Mouse (Mus musculus) heart, embryonic 11.5 days (tissue): Measurements from ENCODE around the gene Lrrk1. TPM values are rescaled to one million over a fixed set of nuclear protein-coding genes. Genes with fewer than 3 reads are reported as not detected.
A peak's percentile ranks its signal among the peaks of the same experiment; 100 is the strongest.

Source experiments
- ATAC-seq: fragments of 200-750 bp; cut with Nextera tagmentation; replicated peaks from 2 replicates; pipeline ENCODE4 v1.8.0; 2017; ENCODE audit warnings: moderate library complexity; ENCODE audit not compliant: insufficient number of reproducible peaks, low FRiP score, low TSS enrichment
- H3K27ac ChIP-seq: fragments of 300-500 bp; sonication (generic); 2 replicates; pipeline ENCODE4 v1.5.1; 2014; ENCODE audit warnings: mild to moderate bottlenecking, low read depth, low read length
- H3K27me3 ChIP-seq: fragments of 300-500 bp; sonication (generic); 2 replicates; pipeline ENCODE4 v1.6.1; 2014; ENCODE audit warnings: mild to moderate bottlenecking, low read length, mixed read lengths; ENCODE audit not compliant: control insufficient read depth, insufficient read depth
- H3K36me3 ChIP-seq: fragments of 300-500 bp; sonication (generic); 2 replicates; pipeline ENCODE4 v1.6.1; 2014; ENCODE audit warnings: mild to moderate bottlenecking, low read length, moderate library complexity, mixed read lengths; ENCODE audit not compliant: control insufficient read depth, insufficient read depth
- H3K4me1 ChIP-seq: fragments of 300-500 bp; sonication (generic); 2 replicates; pipeline ENCODE4 v1.6.1; 2014; ENCODE audit warnings: low read length; ENCODE audit not compliant: control insufficient read depth, insufficient read depth
- H3K4me2 ChIP-seq: fragments of 300-500 bp; sonication (generic); 2 replicates; pipeline ENCODE4 v1.6.1; 2014; ENCODE audit warnings: mild to moderate bottlenecking, moderate library complexity
- H3K4me3 ChIP-seq: fragments of 300-500 bp; sonication (generic); 2 replicates; pipeline ENCODE4 v1.5.1; 2014; ENCODE audit warnings: low read depth, low read length
- H3K9ac ChIP-seq: fragments of 300-500 bp; sonication (generic); 2 replicates; pipeline ENCODE4 v1.6.1; 2014; ENCODE audit warnings: mild to moderate bottlenecking, low read depth, low read length, moderate library complexity
- H3K9me3 ChIP-seq: fragments of 300-500 bp; sonication (generic); replicated peaks from 2 replicates; pipeline ENCODE4 v1.6.1; 2016; ENCODE audit warnings: low read length; ENCODE audit not compliant: control insufficient read depth
- WGBS: fragments of 180-500 bp; shearing (Covaris S2); extraction: QIAGEN DNeasy Blood & Tissue Kit; methylation state at CpG from one replicate; pipeline ENCODE4 v1.1.7; 2014; ENCODE audit not compliant: insufficient replicate concordance; 5-methylcytosine and 5-hydroxymethylcytosine counted together
- polyA plus RNA-seq: library from polyadenylated mRNA; unstranded; fragments of >200 nt; fragmentation: Nextera tagmentation; extraction: Ambion mirVana; gene quantifications from 2 replicates; pipeline ENCODE4 v1.2.1, GENCODE M21; 2014

The Lrrk1 gene
- polyA plus RNA-seq, 1 experiment from 2014 or later, result 6.3 TPM

- Histone ChIP-seq H3K27ac (no peak overlapping the region), H3K4me1 (peaks cover 4% of the 10 kb centered on the region; the same call in 1 of the 2 replicates), H3K36me3 (peaks cover 12% of the 10 kb centered on the region), H3K27me3 (no peaks in the 10 kb centered on the region), H3K4me2 (no peak overlapping the region), H3K4me3 (no peak overlapping the region), H3K9ac (no peak overlapping the region), H3K9me3 (no peaks in the 10 kb centered on the region)
- ATAC-seq, result no peak
- 52% methylated on average over 19 of the region's 19 CpGs for WGBS
These were observed 95.4 kb downstream of the Lrrk1 start for GRCm38 (mm10) chr7:66292552-66293376.

DNA sequence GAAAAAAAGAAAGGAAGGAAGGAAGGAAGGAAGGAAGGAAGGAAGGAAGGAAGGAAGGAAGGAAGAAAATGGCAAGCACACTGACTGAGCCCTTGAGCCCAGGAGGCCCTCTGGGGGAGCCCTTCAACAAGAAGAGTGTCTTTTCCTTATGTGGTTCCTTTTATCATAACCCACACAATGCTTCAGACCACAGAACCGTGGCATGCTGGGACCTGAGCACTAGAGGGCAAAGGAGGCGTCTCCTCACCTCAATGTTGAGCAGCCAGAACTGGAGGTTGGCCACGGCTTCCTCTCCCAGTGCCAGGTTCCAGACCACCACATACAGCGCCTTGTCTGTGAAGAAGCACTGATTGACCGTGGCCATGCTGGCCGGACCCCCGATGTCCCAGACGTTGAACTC lies 96.1 kb downstream of the Lrrk1 start:
- no peak overlapping the region for H3K27ac ChIP-seq
- H3K4me3 ChIP-seq, result no peak overlapping the region
- no peaks in the 10 kb centered on the region for H3K27me3 ChIP-seq
- no peak for ATAC-seq
- H3K4me2 ChIP-seq, result no peak overlapping the region
- peaks cover 4% of the 10 kb centered on the region; the same call in 1 of the 2 replicates for H3K4me1 ChIP-seq
- H3K9me3 ChIP-seq, result no peaks in the 10 kb centered on the region
- no peak overlapping the region for H3K9ac ChIP-seq
- peaks cover 12% of the 10 kb centered on the region for H3K36me3 ChIP-seq
- WGBS, result 85% methylated on average over 8 of the region's 8 CpGs

- H3K36me3 ChIP-seq, result peaks cover 3% of the 10 kb centered on the region; the same call in 1 of the 2 replicates
- no peak for ATAC-seq
- H3K9ac ChIP-seq, result no peak overlapping the region
- H3K4me3 ChIP-seq, result no peak overlapping the region
- no peaks in the 10 kb centered on the region for H3K27me3 ChIP-seq
- no peaks in the 10 kb centered on the region for H3K9me3 ChIP-seq
- 25% methylated on average over 10 of the region's 10 CpGs for WGBS
- no peak overlapping the region for H3K27ac ChIP-seq
- 0 out of 2 replicates have a peak, but pooled peaks cover 4% of the 10 kb centered on the region for H3K4me1 ChIP-seq
- no peak overlapping the region for H3K4me2 ChIP-seq
These were observed 105.1 kb downstream of the Lrrk1 start for GRCm38 (mm10) chr7:66282984-66283612.

- Histone ChIP-seq H3K27me3 (no peaks in the 10 kb centered on the region), H3K9me3 (no peaks in the 10 kb centered on the region), H3K36me3 (peaks cover 2% of the 10 kb centered on the region; the same call in 1 of the 2 replicates), H3K9ac (no peak overlapping the region), H3K4me2 (no peak overlapping the region), H3K27ac (no peak overlapping the region), H3K4me3 (no peak overlapping the region), H3K4me1 (0 out of 2 replicates have a peak, but pooled peaks cover 4% of the 10 kb centered on the region)
- 64% methylated on average over 12 of the region's 12 CpGs for WGBS
- ATAC-seq, result no peak
These were observed 105.9 kb downstream of the Lrrk1 start for GRCm38 (mm10) chr7:66282265-66282664.

DNA sequence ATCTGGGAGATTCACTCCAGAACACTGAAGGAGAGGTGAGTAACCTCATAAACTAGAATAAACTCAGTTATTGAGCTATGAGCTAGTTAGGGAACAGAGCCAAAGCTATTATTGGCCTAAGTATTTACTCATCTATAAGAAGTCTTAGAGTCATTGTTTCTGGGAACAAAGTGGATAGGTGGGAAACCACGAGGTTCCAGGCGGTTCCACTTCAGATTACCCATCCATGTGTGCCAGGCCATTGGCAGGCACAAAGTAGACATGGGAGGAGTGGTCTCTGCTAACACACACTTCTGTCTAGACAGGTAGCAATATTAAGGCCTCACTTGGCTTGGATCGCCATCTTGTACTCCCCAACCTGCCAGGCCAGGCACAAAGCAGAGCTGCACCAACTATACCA lies 110.1 kb downstream of the Lrrk1 start:
- Histone ChIP-seq H3K4me3 (no peak overlapping the region), H3K4me1 (no peaks in the 10 kb centered on the region), H3K9ac (no peak overlapping the region), H3K27ac (no peak overlapping the region), H3K36me3 (peaks cover 3% of the 10 kb centered on the region; the same call in 1 of the 2 replicates), H3K4me2 (no peak overlapping the region), H3K9me3 (no peaks in the 10 kb centered on the region), H3K27me3 (no peaks in the 10 kb centered on the region)
- no peak for ATAC-seq
- WGBS, result 83% methylated on average over 3 of the region's 3 CpGs

GRCm38 (mm10) chr7:66273494-66273893 lies 114.7 kb downstream of the Lrrk1 start:
- Histone ChIP-seq H3K27me3 (no peaks in the 10 kb centered on the region), H3K4me3 (no peak overlapping the region), H3K36me3 (peaks cover 7% of the 10 kb centered on the region; the same call in 1 of the 2 replicates), H3K4me1 (no peaks in the 10 kb centered on the region), H3K27ac (no peak overlapping the region), H3K9me3 (no peaks in the 10 kb centered on the region), H3K4me2 (no peak overlapping the region), H3K9ac (no peak overlapping the region)
- 81% methylated on average over 5 of the region's 5 CpGs for WGBS
- no peak for ATAC-seq

DNA sequence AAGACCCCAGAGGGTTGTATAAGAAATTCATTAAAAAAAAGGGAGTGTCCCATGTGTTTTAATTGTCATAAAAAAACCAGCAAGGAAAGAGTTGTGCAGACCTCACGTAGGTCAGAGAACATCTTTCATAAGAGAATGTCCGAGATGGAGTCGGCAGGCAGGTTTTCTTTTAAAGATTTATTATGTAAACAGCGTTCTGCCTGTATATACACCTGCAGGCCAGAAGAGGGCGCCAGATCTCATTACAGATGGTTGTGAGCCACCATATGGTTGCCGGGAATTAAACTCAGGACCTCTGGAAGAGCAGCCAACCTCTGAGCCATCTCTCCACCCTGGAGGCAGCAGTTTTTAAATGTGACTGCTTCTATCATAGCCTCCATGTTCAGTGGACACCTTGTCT lies 116.9 kb downstream of the Lrrk1 start:
- no peak overlapping the region for H3K4me2 ChIP-seq
- no peak overlapping the region for H3K4me3 ChIP-seq
- peaks cover 7% of the 10 kb centered on the region; the same call in 1 of the 2 replicates for H3K36me3 ChIP-seq
- H3K27me3 ChIP-seq, result no peaks in the 10 kb centered on the region
- no peak for ATAC-seq
- no peaks in the 10 kb centered on the region for H3K9me3 ChIP-seq
- WGBS, result 69% methylated on average over 6 of the region's 6 CpGs
- no peaks in the 10 kb centered on the region for H3K4me1 ChIP-seq
- no peak overlapping the region for H3K27ac ChIP-seq
- H3K9ac ChIP-seq, result no peak overlapping the region

DNA sequence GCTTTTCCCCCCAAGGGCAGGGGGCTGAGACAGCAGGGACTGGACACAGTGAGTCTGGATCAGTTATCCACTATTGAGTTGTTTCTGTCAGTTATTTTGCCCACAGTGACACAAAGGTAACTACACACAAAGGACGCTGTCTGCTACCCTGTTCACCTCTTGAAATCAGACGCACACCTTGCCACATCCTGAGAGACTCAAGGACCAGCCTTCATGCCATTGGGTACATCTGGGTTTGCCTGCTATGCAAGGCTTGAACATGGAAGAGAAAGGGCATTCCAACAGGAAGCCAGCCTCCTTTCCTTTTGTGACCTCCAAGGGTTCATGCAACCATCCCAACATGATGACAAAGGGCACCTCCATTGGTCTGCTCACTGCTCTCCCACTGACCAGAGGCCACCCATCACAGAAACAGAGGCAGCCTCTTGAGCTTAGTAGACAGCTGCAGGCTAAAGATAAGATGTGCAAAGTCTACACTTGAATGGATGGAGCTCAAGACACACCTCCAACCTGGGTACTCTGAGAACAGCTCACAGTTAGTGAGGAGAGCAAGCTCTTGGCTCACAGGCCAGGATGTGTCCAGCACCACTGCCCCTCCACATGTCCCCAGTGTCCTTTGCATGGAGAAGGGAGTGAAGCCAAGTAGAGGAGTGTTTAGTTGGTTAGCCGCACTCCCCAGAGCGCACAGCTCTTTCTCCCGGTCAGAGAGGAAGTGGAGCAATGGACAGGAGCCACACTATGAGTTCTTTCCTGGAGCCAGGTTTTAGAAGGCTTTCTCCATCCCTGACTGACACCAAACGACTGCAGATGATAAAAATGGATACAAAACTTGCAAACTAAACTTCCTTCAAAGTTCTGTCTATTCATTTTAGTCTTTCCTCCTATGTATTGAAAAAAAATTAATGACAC lies 121.0 kb downstream of the Lrrk1 start:
- H3K9ac ChIP-seq, result no peak overlapping the region
- no peaks in the 10 kb centered on the region for H3K9me3 ChIP-seq
- peak; percentile 90 for ATAC-seq
- peaks cover 6% of the 10 kb centered on the region; the same call in 1 of the 2 replicates for H3K36me3 ChIP-seq
- H3K4me1 ChIP-seq, result no peaks in the 10 kb centered on the region
- WGBS, result 78% methylated on average over 6 of the region's 6 CpGs
- peak overlapping the region; percentile 57; the same call in 1 of the 2 replicates for H3K27ac ChIP-seq
- no peaks in the 10 kb centered on the region for H3K27me3 ChIP-seq
- no peak overlapping the region for H3K4me3 ChIP-seq
- H3K4me2 ChIP-seq, result no peak overlapping the region
